In genomic region chr3:51889776-51890175, GRCm38 (mm10) we compare ENCODE assay signal across 10 mouse cellular contexts.
DNase-seq lines count a peak whose midpoint lies in the region; ATAC-seq lines count a peak whose summit lies in the region.
"Had no signal": no experiment of that assay in that cellular context is flagged by ENCODE, and none has a peak within 500 bp of the region (broad histone marks: within the 10 kb centered on the region; RNA-seq: fewer than 3 reads in every experiment).

No protein-coding gene starts in this region.

- H3K9me3 ChIP-seq in limb, embryonic 13.5 days, result no peaks in the 10 kb centered on the region
- H3K9me3 ChIP-seq in liver, embryonic 11.5 days (ENCODE audit: control insufficient read depth, low read length), result no peaks in the 10 kb centered on the region
- H3K9me3 ChIP-seq: embryonic facial prominence, embryonic 12.5 days had no signal

- H3K27ac ChIP-seq in limb, embryonic 13.5 days, result peak overlapping the region; percentile 58; the same call in 1 of the 2 replicates
- no peak overlapping the region for H3K27ac ChIP-seq in liver, embryonic 11.5 days (ENCODE audit: low read depth, low read length)
- H3K27ac ChIP-seq: macrophage had no signal

- H3K4me1 ChIP-seq in limb, embryonic 13.5 days, result peaks cover 26% of the 10 kb centered on the region
- H3K4me1 ChIP-seq in liver, embryonic 11.5 days (replicated peaks; ENCODE audit: control insufficient read depth, insufficient read depth, low read length), result peaks cover 15% of the 10 kb centered on the region

- H3K9ac ChIP-seq in limb, embryonic 13.5 days, result 0 out of 2 replicates have a peak overlapping the region, but pooled peaks have one; percentile 59
- H3K9ac ChIP-seq in liver, embryonic 11.5 days (ENCODE audit: low read depth, low read length), result no peak overlapping the region
- H3K9ac ChIP-seq: embryonic facial prominence, embryonic 12.5 days had no signal

- ATAC-seq in limb, embryonic 13.5 days (ENCODE audit: low FRiP score, low read depth), result no peak
- no peak for ATAC-seq in liver, embryonic 11.5 days (replicated peaks; ENCODE audit: low FRiP score)
- no peak for ATAC-seq in granulocyte monocyte progenitor cell, adult 5-6 weeks (replicated peaks; ENCODE audit: poor library complexity, severe bottlenecking)

- DNase-seq in layer of hippocampus, adult 11-12 months (ENCODE audit: low spot score), result peak; percentile 78
- no peak for DNase-seq in layer of hippocampus, postnatal 25 days (ENCODE audit: extremely low spot score in 1 of 2, low spot score in 1 of 2)
- DNase-seq in cerebellum, postnatal 25 days, result peak; percentile 92 to 93
- peak; percentile 62 for DNase-seq in heart, postnatal 4 days
- DNase-seq in right cerebral cortex, postnatal 10 days (ENCODE audit: low spot score in 2 of 2), result peak; percentile 86 to 89
- no peak for DNase-seq in liver, embryonic 11.5 days (ENCODE audit: low spot score)

- H3K36me3 ChIP-seq in limb, embryonic 13.5 days, result no peaks in the 10 kb centered on the region
- no peaks in the 10 kb centered on the region for H3K36me3 ChIP-seq in liver, embryonic 11.5 days (ENCODE audit: control insufficient read depth, insufficient read depth, low read length)
- H3K36me3 ChIP-seq: embryonic facial prominence, embryonic 12.5 days had no signal

- H3K4me3 ChIP-seq in limb, embryonic 13.5 days, result no peak overlapping the region
- no peak overlapping the region for H3K4me3 ChIP-seq in liver, embryonic 11.5 days (ENCODE audit: low read depth, low read length)
- H3K4me3 ChIP-seq: embryonic facial prominence, embryonic 12.5 days had no signal

- H3K27me3 ChIP-seq in limb, embryonic 13.5 days, result no peaks in the 10 kb centered on the region
- no peaks in the 10 kb centered on the region for H3K27me3 ChIP-seq in liver, embryonic 11.5 days (replicated peaks; ENCODE audit: control insufficient read depth, insufficient read depth, low read length)
- H3K27me3 ChIP-seq: embryonic facial prominence, embryonic 12.5 days had no signal

- WGBS in limb, embryonic 13.5 days, result 54% methylated on average over 5 of the region's 5 CpGs
- 81% methylated on average over 5 of the region's 5 CpGs for WGBS in liver, embryonic 11.5 days

- H3K4me2 ChIP-seq in limb, embryonic 13.5 days (replicated peaks), result no peak overlapping the region
- no peak overlapping the region for H3K4me2 ChIP-seq in liver, embryonic 11.5 days

Comparison
In these comparisons a context has a peak if more than half of its experiments do, and no peak if none do; other contexts are left out.
1. DNase-seq: peak in layer of hippocampus, adult 11-12 months (single experiment), cerebellum, postnatal 25 days (2 of 2), heart, postnatal 4 days (single experiment) and right cerebral cortex, postnatal 10 days (2 of 2); none in layer of hippocampus, postnatal 25 days (0 of 2) and liver, embryonic 11.5 days (single experiment).